Mouse (Mus musculus) R1 (cell line): ENCODE results near the gene Lgals4.

Experiments
- DNase-seq: peaks from one replicate; pipeline ENCODE4 v3.0.0-alpha.2; 2018; ENCODE audit warnings: low read depth, low spot score

The Lgals4 gene

GRCm38 (mm10) chr7:28864288-28864750 is 30.7 kb downstream of the Lgals4 start:
- DNase-seq, result no peak

GRCm38 (mm10) chr7:28865481-28866300 is 32.0 kb downstream of the Lgals4 start:
- DNase-seq, result peak; percentile 95

GRCm38 (mm10) chr7:28866769-28867507 is 33.3 kb downstream of the Lgals4 start:
- DNase-seq, result no peak

GRCm38 (mm10) chr7:28867508-28868340 is 34.1 kb downstream of the Lgals4 start:
- DNase-seq, result peak; percentile 81

GRCm38 (mm10) chr7:28870901-28871664 is 37.4 kb downstream of the Lgals4 start:
- peak; percentile 43 for DNase-seq

- DNase-seq, result no peak
Observed at GRCm38 (mm10) chr7:28874565-28874964, 40.9 kb downstream of the Lgals4 start.

- DNase-seq, result no peak
Observed at GRCm38 (mm10) chr7:28876099-28876498, 42.4 kb downstream of the Lgals4 start.

- DNase-seq, result peak; percentile 25
Observed at GRCm38 (mm10) chr7:28877155-28877554, 43.5 kb downstream of the Lgals4 start.

- DNase-seq, result no peak
Observed at GRCm38 (mm10) chr7:28877856-28878255, 44.2 kb downstream of the Lgals4 start.

GRCm38 (mm10) chr7:28879606-28880005 is 46.0 kb downstream of the Lgals4 start:
- DNase-seq, result peak; percentile 83

GRCm38 (mm10) chr7:28880554-28880953 is 46.9 kb downstream of the Lgals4 start:
- no peak for DNase-seq

GRCm38 (mm10) chr7:28881199-28881598 is 47.5 kb downstream of the Lgals4 start, which contains the start of gene Capn12:
Gene Capn12, plus strand, starts transcription at chr7:28881422.
- peak; percentile 50 for DNase-seq

GRCm38 (mm10) chr7:28883039-28883438 is 49.4 kb downstream of the Lgals4 start:
- no peak for DNase-seq

- peak; percentile 75 for DNase-seq
Observed at GRCm38 (mm10) chr7:28883704-28884103, 50.0 kb downstream of the Lgals4 start.

- DNase-seq, result peak; percentile 73
Observed at GRCm38 (mm10) chr7:28886486-28886885, 52.8 kb downstream of the Lgals4 start.

- DNase-seq, result peak; percentile 57
Observed at GRCm38 (mm10) chr7:28888701-28889161, 55.1 kb downstream of the Lgals4 start.
